Mouse (Mus musculus) liver, postnatal 0 days (tissue): ENCODE measurements around the gene Gm9376. TPM values are rescaled to one million over a fixed set of nuclear protein-coding genes. Genes with fewer than 3 reads are reported as not detected.

ENCODE experiments used
- ATAC-seq: fragments of 200-750 bp; cut with Nextera tagmentation; 2 replicates; pipeline ENCODE4 v1.8.0; 2017; ENCODE audit warnings: mild to moderate bottlenecking, moderate library complexity
- DNase-seq: peaks from one replicate; pipeline ENCODE4 v3.0.0-alpha.2; 2016
- H3K27ac ChIP-seq: fragments of 300-500 bp; sonication (generic); 2 replicates; pipeline ENCODE4 v1.5.1; 2014; ENCODE audit warnings: antibody characterized with exemption, moderate library complexity, mild to moderate bottlenecking, low read depth
- H3K27me3 ChIP-seq: fragments of 300-500 bp; sonication (generic); 2 replicates; pipeline ENCODE4 v1.6.1; 2014; ENCODE audit warnings: low read length, control low read depth, mixed read lengths; ENCODE audit not compliant: insufficient read depth
- H3K36me3 ChIP-seq: fragments of 300-500 bp; sonication (generic); replicated peaks from 2 replicates; pipeline ENCODE4 v1.6.1; 2014; ENCODE audit warnings: mild to moderate bottlenecking, control low read depth, low read length, moderate library complexity, mixed read lengths; ENCODE audit not compliant: insufficient read depth
- H3K4me1 ChIP-seq: fragments of 300-500 bp; sonication (generic); 2 replicates; pipeline ENCODE4 v1.6.1; 2014; ENCODE audit warnings: antibody characterized with exemption, mild to moderate bottlenecking, control low read depth; ENCODE audit not compliant: insufficient read depth
- H3K4me2 ChIP-seq: fragments of 300-500 bp; sonication (generic); 2 replicates; pipeline ENCODE4 v1.6.1; 2014; ENCODE audit warnings: low read depth, mild to moderate bottlenecking, low read length, moderate library complexity, mixed read lengths
- H3K4me3 ChIP-seq: fragments of 300-500 bp; sonication (generic); 2 replicates; pipeline ENCODE4 v1.5.1; 2014; ENCODE audit warnings: low read depth, low read length
- H3K9ac ChIP-seq: fragments of 300-500 bp; sonication (generic); replicated peaks from 2 replicates; pipeline ENCODE4 v1.6.1; 2014; ENCODE audit warnings: mild to moderate bottlenecking, moderate library complexity
- H3K9me3 ChIP-seq: fragments of 300-500 bp; sonication (generic); 2 replicates; pipeline ENCODE4 v1.6.1; 2016; ENCODE audit warnings: mild to moderate bottlenecking, control low read depth, low read length, mixed read lengths
- CTCF ChIP-seq: sonication (generic); IDR thresholded peaks from 2 replicates; pipeline ENCODE4 v1.5.1; 2016; ENCODE audit warnings: antibody characterized with exemption, low read depth
- EP300 ChIP-seq: IDR thresholded peaks from 2 replicates; pipeline ENCODE4 v1.6.1; 2016; ENCODE audit warnings: antibody characterized with exemption, low read depth, mild to moderate bottlenecking
- WGBS: fragments of 180-500 bp; shearing (Covaris S2); extraction: QIAGEN DNeasy Blood & Tissue Kit; methylation state at CpG from one replicate; pipeline ENCODE4 v1.1.7; 2014; ENCODE audit not compliant: insufficient replicate concordance; 5-methylcytosine and 5-hydroxymethylcytosine counted together
- polyA plus RNA-seq: library from polyadenylated mRNA; unstranded; fragments of >200 nt; fragmentation: Nextera tagmentation; extraction: Ambion mirVana; gene quantifications from 2 replicates; pipeline ENCODE4 v1.2.1, GENCODE M21; 2015

Gm9376 gene
- polyA plus RNA-seq, 1 experiment from 2014 or later = not detected

DNA sequence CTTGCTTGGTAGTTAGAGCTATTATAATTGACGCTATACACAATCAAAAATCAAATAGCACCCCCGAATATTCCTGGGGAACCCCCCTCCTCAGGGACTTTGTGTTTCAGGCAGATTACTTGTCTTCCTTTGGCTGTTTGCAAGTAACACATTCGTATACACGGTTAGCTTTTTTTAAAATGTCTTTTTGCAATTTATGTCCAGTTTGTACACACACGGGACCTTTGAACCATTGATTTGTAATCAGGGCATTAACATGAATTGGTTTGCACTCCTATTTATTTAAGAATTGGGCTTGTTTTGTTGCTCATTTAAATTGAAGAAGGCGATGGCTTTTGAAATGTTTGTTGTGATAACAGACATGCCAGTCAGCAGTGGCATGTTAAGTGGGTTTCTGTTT is 29.0 kb upstream of the Gm9376 start:
- Histone ChIP-seq H3K9me3 (no peaks in the 10 kb centered on the region), H3K36me3 (no peaks in the 10 kb centered on the region), H3K4me1 (peaks cover 22% of the 10 kb centered on the region; the same call in 1 of the 2 replicates), H3K27me3 (peaks cover 76% of the 10 kb centered on the region), H3K27ac (no peak overlapping the region), H3K9ac (no peak overlapping the region), H3K4me2 (no peak overlapping the region), H3K4me3 (no peak overlapping the region)
- ATAC-seq = no peak
- WGBS = 12% methylated on average over 6 of the region's 6 CpGs
- no peak for DNase-seq
- no peak for TF ChIP-seq EP300

GRCm38 (mm10) chr14:118239351-118239750 is 27.4 kb upstream of the Gm9376 start:
- peaks cover 22% of the 10 kb centered on the region; the same call in 1 of the 2 replicates for H3K4me1 ChIP-seq
- H3K36me3 ChIP-seq = no peaks in the 10 kb centered on the region
- H3K9ac ChIP-seq = no peak overlapping the region
- 12% methylated on average over 8 of the region's 8 CpGs for WGBS
- no peak overlapping the region for H3K27ac ChIP-seq
- no peaks in the 10 kb centered on the region for H3K9me3 ChIP-seq
- ATAC-seq (no peak), DNase-seq (no peak)
- TF ChIP-seq EP300 (no peak), CTCF (no peak)
- H3K4me3 ChIP-seq = no peak overlapping the region
- H3K4me2 ChIP-seq = no peak overlapping the region
- H3K27me3 ChIP-seq = peaks cover 62% of the 10 kb centered on the region

DNA sequence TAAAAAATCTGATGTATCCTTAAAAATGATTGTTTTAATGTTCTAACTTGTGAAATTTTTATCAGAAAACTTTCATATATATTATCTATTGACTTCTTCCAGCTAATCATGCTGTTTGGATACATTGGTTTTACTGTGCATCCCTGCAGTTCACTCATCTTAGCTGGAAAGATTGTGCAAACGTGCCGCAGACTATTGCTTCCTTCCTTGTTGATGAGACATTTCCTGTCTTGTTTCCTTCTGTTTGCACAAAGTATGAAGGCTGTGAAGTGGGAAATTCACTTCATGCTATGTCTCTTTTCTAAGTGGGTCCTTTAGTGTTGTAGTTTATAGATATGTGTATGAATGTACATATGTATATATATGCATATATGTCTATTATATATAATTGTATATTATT is 25.3 kb upstream of the Gm9376 start:
- TF ChIP-seq EP300 = no peak
- TF ChIP-seq CTCF = no peak
- DNase-seq (no peak), ATAC-seq (no peak)
- H3K9me3 ChIP-seq = no peaks in the 10 kb centered on the region
- no peaks in the 10 kb centered on the region for H3K36me3 ChIP-seq
- H3K27me3 ChIP-seq = peaks cover 41% of the 10 kb centered on the region
- no peak overlapping the region for H3K27ac ChIP-seq
- WGBS = 30% methylated on average over 2 of the region's 2 CpGs
- H3K9ac ChIP-seq = no peak overlapping the region
- no peak overlapping the region for H3K4me2 ChIP-seq
- H3K4me3 ChIP-seq = no peak overlapping the region
- peaks cover 8% of the 10 kb centered on the region; the same call in 1 of the 2 replicates for H3K4me1 ChIP-seq

- Histone ChIP-seq H3K4me1 (no peaks in the 10 kb centered on the region), H3K9ac (no peak overlapping the region), H3K4me2 (no peak overlapping the region), H3K36me3 (no peaks in the 10 kb centered on the region), H3K9me3 (no peaks in the 10 kb centered on the region), H3K27ac (no peak overlapping the region), H3K4me3 (no peak overlapping the region), H3K27me3 (0 out of 2 replicates have a peak, but pooled peaks cover 3% of the 10 kb centered on the region)
- TF ChIP-seq EP300 = no peak
- no peak for ATAC-seq
- WGBS = 81% methylated on average over 6 of the region's 6 CpGs
- DNase-seq = no peak
Measured at GRCm38 (mm10) chr14:118253381-118253780, 13.4 kb upstream of the Gm9376 start.

GRCm38 (mm10) chr14:118268849-118269248 is 2.1 kb downstream of the Gm9376 start:
- Histone ChIP-seq H3K27me3 (no peaks in the 10 kb centered on the region), H3K4me3 (no peak overlapping the region), H3K4me1 (no peaks in the 10 kb centered on the region), H3K27ac (no peak overlapping the region), H3K9ac (no peak overlapping the region), H3K36me3 (no peaks in the 10 kb centered on the region), H3K4me2 (no peak overlapping the region), H3K9me3 (no peaks in the 10 kb centered on the region)
- WGBS = 62% methylated on average over 4 of the region's 4 CpGs
- DNase-seq (no peak), ATAC-seq (no peak)
- TF ChIP-seq CTCF = no peak
- TF ChIP-seq EP300 = no peak

GRCm38 (mm10) chr14:118272594-118273555 is 6.1 kb downstream of the Gm9376 start:
- H3K4me3 ChIP-seq = no peak overlapping the region
- H3K9ac ChIP-seq = no peak overlapping the region
- H3K36me3 ChIP-seq = no peaks in the 10 kb centered on the region
- ATAC-seq (no peak), DNase-seq (no peak)
- WGBS = 56% methylated on average over 6 of the region's 6 CpGs
- H3K27me3 ChIP-seq = no peaks in the 10 kb centered on the region
- H3K4me2 ChIP-seq = no peak overlapping the region
- no peaks in the 10 kb centered on the region for H3K4me1 ChIP-seq
- no peaks in the 10 kb centered on the region for H3K9me3 ChIP-seq
- TF ChIP-seq EP300 = no peak
- no peak for TF ChIP-seq CTCF
- H3K27ac ChIP-seq = no peak overlapping the region
